Mouse (Mus musculus): ENCODE results near the gene Notch2. TPM values are rescaled to one million over a fixed set of nuclear protein-coding genes. Genes with fewer than 3 reads are reported as not detected.

Notch2 gene
- total and polyA plus RNA-seq, 3 experiments = 3.3 to 11.3 (median 11.1) TPM

DNA sequence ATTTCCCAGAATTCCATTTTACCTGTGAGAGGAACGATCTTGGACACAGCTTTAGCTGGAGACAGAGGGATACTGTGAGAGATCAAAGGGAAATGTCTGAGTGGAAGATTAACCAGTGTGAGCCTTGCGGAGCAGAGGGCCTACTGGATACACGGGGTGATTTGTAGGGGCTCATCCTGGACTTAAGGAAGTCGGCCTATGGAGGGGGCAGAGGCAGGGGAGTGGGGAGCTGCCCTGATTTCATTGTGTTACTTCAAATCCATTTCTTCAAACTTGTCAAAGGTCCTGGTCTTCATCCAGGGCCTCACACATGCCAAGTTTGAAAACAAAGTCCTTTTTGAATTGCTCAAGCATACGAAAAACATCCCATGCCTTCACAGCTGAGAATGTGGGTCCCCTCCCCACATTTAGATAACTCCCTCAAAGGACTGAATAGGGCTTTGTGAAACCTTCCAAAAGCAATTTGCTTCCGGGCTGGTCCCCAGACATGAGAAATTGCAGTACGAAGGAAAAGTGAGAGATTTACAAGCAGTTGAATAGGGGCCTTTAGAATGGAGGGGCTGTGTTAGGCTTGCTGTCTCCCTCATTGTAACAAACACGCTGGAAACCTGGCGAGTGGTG is 91.6 kb downstream of the Notch2 start:
- H3K9me3 ChIP-seq (replicated peaks; ENCODE audit: low read length) = peaks cover 13% of the 10 kb centered on the region
- H3K27me3 ChIP-seq (replicated peaks) = no peaks in the 10 kb centered on the region
- DNase-seq (ENCODE audit: extremely low read depth) = no peak
- no peak overlapping the region for H3K4me3 ChIP-seq (replicated peaks in 1 of 3; ENCODE audit: low read depth in 2 of 3, low read length in 2 of 3, poor library complexity in 1 of 3)
- in situ Hi-C loops (cut with MboI; ENCODE audit: low pct_ligation_motif_present, low pct_unique_long_range_greater_than_20kb, low sequenced_read_pairs) = no loop called here
- peaks cover 40 to 94% of the 10 kb centered on the region in 2 experiments for H3K36me3 ChIP-seq (replicated peaks in 1 of 2; ENCODE audit: control insufficient read depth in 1 of 2, insufficient read depth in 1 of 2, low read length in 1 of 2)
- H3K9ac ChIP-seq (ENCODE audit: insufficient read depth, low read depth) = no peak overlapping the region
- dilution Hi-C loops (cut with MboI; ENCODE audit: extremely low pct_ligation_motif_present, extremely low pct_unique_long_range_greater_than_20kb, low sequenced_read_pairs) = no loop called here
- no peaks in the 10 kb centered on the region for H3K79me2 ChIP-seq (replicated peaks; ENCODE audit: control insufficient read depth, extremely low read depth, insufficient read depth, poor library complexity, severe bottlenecking)
- H3K4me1 ChIP-seq (ENCODE audit: control insufficient read depth in 1 of 2, insufficient read depth in 2 of 2) = 0 out of 4 replicates have a peak, but pooled peaks cover 0 to 4% of the 10 kb centered on the region in 2 experiments
- H3K4me2 ChIP-seq (ENCODE audit: insufficient read depth, low read depth, poor library complexity, severe bottlenecking) = no peak overlapping the region
- TF ChIP-seq USF2 (conservative IDR thresholded peaks at IDR 0.05; ENCODE audit: low read depth, low read length) (no peak), EP300 (IDR thresholded peaks at IDR 0.05; ENCODE audit: low read length) (no peak), POLR2AphosphoS2 (IDR thresholded peaks at IDR 0.05; ENCODE audit: low read depth, low read length) (no peak), CHD2 (IDR thresholded peaks at IDR 0.05; ENCODE audit: low read length) (no peak), SMC3 (IDR thresholded peaks at IDR 0.05; ENCODE audit: low read depth, low read length) (no peak), JUND (conservative IDR thresholded peaks at IDR 0.05; ENCODE audit: low read depth, low read length) (no peak), NELFE (IDR thresholded peaks at IDR 0.05; ENCODE audit: low read depth, low read length) (no peak), KAT2A (IDR thresholded peaks at IDR 0.05; ENCODE audit: insufficient replicate concordance, low read length) (no peak), GABPA (IDR thresholded peaks at IDR 0.05; ENCODE audit: insufficient replicate concordance, low read depth, low read length) (no peak), ZNF384 (IDR thresholded peaks at IDR 0.05; ENCODE audit: low read depth, low read length) (no peak), CHD1 (IDR thresholded peaks at IDR 0.05; ENCODE audit: low read depth, low read length) (no peak), RCOR1 (conservative IDR thresholded peaks at IDR 0.05; ENCODE audit: low read depth, low read length) (no peak), MEF2A (IDR thresholded peaks at IDR 0.05; ENCODE audit: borderline replicate concordance, low read depth, low read length) (no peak)
- H3K27ac ChIP-seq (ENCODE audit: insufficient read depth, low read depth) = no peak overlapping the region

DNA sequence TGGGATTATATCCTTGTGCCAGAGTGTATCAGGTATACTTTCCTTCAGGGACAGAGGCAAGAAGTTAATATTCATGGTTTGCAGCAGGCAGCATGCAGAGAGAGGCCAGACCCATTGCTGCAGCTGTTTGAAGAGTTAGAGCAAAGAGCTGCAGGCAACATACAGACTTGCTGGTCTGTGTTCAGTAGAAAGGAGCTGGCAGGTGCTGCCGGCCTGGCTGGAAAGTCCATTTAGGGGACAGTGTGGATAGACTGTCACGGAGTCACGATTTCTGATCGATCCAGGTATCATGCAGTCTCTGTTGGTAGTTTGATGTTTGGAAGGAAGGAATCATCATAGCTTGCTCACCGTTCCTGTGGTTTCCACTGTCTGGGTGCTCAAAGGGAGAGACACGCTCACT is 92.2 kb downstream of the Notch2 start:
- no peak for TF ChIP-seq CHD1 (IDR thresholded peaks at IDR 0.05; ENCODE audit: low read depth, low read length)
- Histone ChIP-seq H3K36me3 (replicated peaks in 1 of 2; ENCODE audit: control insufficient read depth in 1 of 2, insufficient read depth in 1 of 2, low read length in 1 of 2) (peaks cover 35 to 88% of the 10 kb centered on the region in 2 experiments), H3K27ac (ENCODE audit: insufficient read depth, low read depth) (no peak overlapping the region), H3K4me1 (ENCODE audit: control insufficient read depth in 1 of 2, insufficient read depth in 2 of 2) (peaks cover 0 to 7% of the 10 kb centered on the region in 2 experiments; a peak in 1 of 4 replicates), H3K4me3 (replicated peaks in 1 of 3; ENCODE audit: low read depth in 2 of 3, low read length in 2 of 3, poor library complexity in 1 of 3) (no peak overlapping the region), H3K4me2 (ENCODE audit: insufficient read depth, low read depth, poor library complexity, severe bottlenecking) (no peak overlapping the region), H3K27me3 (replicated peaks) (no peaks in the 10 kb centered on the region), H3K9ac (ENCODE audit: insufficient read depth, low read depth) (no peak overlapping the region), H3K9me3 (replicated peaks; ENCODE audit: low read length) (peaks cover 13% of the 10 kb centered on the region), H3K79me2 (replicated peaks; ENCODE audit: control insufficient read depth, extremely low read depth, insufficient read depth, poor library complexity, severe bottlenecking) (no peaks in the 10 kb centered on the region)
- no peak for DNase-seq (ENCODE audit: extremely low read depth)
- dilution Hi-C loops (cut with MboI; ENCODE audit: extremely low pct_ligation_motif_present, extremely low pct_unique_long_range_greater_than_20kb, low sequenced_read_pairs) (no loop called here), in situ Hi-C loops (cut with MboI; ENCODE audit: low pct_ligation_motif_present, low pct_unique_long_range_greater_than_20kb, low sequenced_read_pairs) (no loop called here)

GRCm38 (mm10) chr3:98106115-98106514 is 92.8 kb downstream of the Notch2 start:
- TF ChIP-seq ZNF384 (IDR thresholded peaks at IDR 0.05; ENCODE audit: low read depth, low read length) (no peak), SIN3A (IDR thresholded peaks at IDR 0.05; ENCODE audit: low read length) (no peak)
- Histone ChIP-seq H3K27me3 (replicated peaks) (no peaks in the 10 kb centered on the region), H3K4me3 (replicated peaks in 1 of 3; ENCODE audit: low read depth in 2 of 3, low read length in 2 of 3, poor library complexity in 1 of 3) (no peak overlapping the region), H3K27ac (ENCODE audit: insufficient read depth, low read depth) (no peak overlapping the region), H3K4me2 (ENCODE audit: insufficient read depth, low read depth, poor library complexity, severe bottlenecking) (no peak overlapping the region), H3K79me2 (replicated peaks; ENCODE audit: control insufficient read depth, extremely low read depth, insufficient read depth, poor library complexity, severe bottlenecking) (no peaks in the 10 kb centered on the region), H3K36me3 (replicated peaks in 1 of 2; ENCODE audit: control insufficient read depth in 1 of 2, insufficient read depth in 1 of 2, low read length in 1 of 2) (peaks cover 31 to 85% of the 10 kb centered on the region in 2 experiments), H3K4me1 (ENCODE audit: control insufficient read depth in 1 of 2, insufficient read depth in 2 of 2) (peaks cover 0 to 13% of the 10 kb centered on the region in 2 experiments; a peak in 1 of 4 replicates), H3K9me3 (replicated peaks; ENCODE audit: low read length) (peaks cover 13% of the 10 kb centered on the region), H3K9ac (ENCODE audit: insufficient read depth, low read depth) (no peak overlapping the region)
- in situ Hi-C loops (cut with MboI; ENCODE audit: low pct_ligation_motif_present, low pct_unique_long_range_greater_than_20kb, low sequenced_read_pairs) (no loop called here), dilution Hi-C loops (cut with MboI; ENCODE audit: extremely low pct_ligation_motif_present, extremely low pct_unique_long_range_greater_than_20kb, low sequenced_read_pairs) (no loop called here)
- no peak for DNase-seq (ENCODE audit: extremely low read depth)

All from CH12.LX (cell line).